Mouse (Mus musculus): Measurements from ENCODE around the gene Gm6408. TPM values are rescaled to one million over a fixed set of nuclear protein-coding genes. Genes with fewer than 3 reads are reported as not detected.
"Not testable (repeated sequence)": the region's sequence is repeated elsewhere in the genome, so short reads cannot be mapped to it uniquely, and the experiment has no call there.

The Gm6408 gene
- polyA plus RNA-seq (2014; fragmentation: Nextera tagmentation; extraction: Ambion mirVana), result not detected in 2 replicates

DNA sequence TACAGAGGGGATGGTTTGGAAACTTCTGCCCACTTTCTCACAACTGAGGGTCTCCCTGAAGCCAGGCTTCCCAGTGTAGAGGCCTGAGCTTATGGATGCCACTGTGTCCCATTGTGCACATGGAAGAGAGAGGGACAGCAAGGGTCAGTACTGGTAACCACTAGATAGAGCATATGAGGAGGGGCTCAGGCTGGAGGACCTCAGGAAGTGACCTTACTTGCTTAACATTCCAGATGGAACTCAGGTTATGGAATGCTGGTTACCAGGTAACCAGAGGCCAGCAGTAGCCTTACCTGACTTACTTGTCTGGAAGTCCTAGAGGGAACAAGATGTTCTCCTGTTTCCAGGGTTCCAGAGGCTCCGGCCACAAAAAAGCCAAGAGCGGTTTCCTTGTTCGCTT is at the start of gene Gm6408:
Gene Gm6408 (plus strand): TSS at position 301 of the 400 bp plus-strand sequence.
- H3K27ac ChIP-seq (replicated peaks; ENCODE audit: low read depth, low read length); H3K27me3 ChIP-seq (ENCODE audit: control insufficient read depth, insufficient read depth, low read length); ATAC-seq (ENCODE audit: insufficient number of reproducible peaks, low FRiP score, low TSS enrichment, low read depth); H3K36me3 ChIP-seq (ENCODE audit: control insufficient read depth, insufficient read depth, low read length); H3K9ac ChIP-seq (ENCODE audit: low read length); H3K4me2 ChIP-seq (ENCODE audit: low read depth, severe bottlenecking); H3K4me1 ChIP-seq (ENCODE audit: control insufficient read depth, insufficient read depth, low read length); DNase-seq (ENCODE audit: low spot score); H3K9me3 ChIP-seq (ENCODE audit: control insufficient read depth, low read length); H3K4me3 ChIP-seq (ENCODE audit: low read depth, low read length): not testable (repeated sequence)
- WGBS, result 94% methylated on average over 2 of the region's 3 CpGs

- DNase-seq (ENCODE audit: low spot score) (no peak), ATAC-seq (ENCODE audit: insufficient number of reproducible peaks, low FRiP score, low TSS enrichment, low read depth) (no peak)
- no peaks in the 10 kb centered on the region for H3K36me3 ChIP-seq (ENCODE audit: control insufficient read depth, insufficient read depth, low read length)
- no peaks in the 10 kb centered on the region for H3K4me1 ChIP-seq (ENCODE audit: control insufficient read depth, insufficient read depth, low read length)
- H3K9ac ChIP-seq (ENCODE audit: low read length), result no peak overlapping the region
- H3K27ac ChIP-seq (replicated peaks; ENCODE audit: low read depth, low read length), result no peak overlapping the region
- WGBS, result 94% methylated on average over 6 of the region's 6 CpGs
- H3K4me2 ChIP-seq (ENCODE audit: low read depth, severe bottlenecking), result no peak overlapping the region
- H3K4me3 ChIP-seq (ENCODE audit: low read depth, low read length), result no peak overlapping the region
- no peaks in the 10 kb centered on the region for H3K27me3 ChIP-seq (ENCODE audit: control insufficient read depth, insufficient read depth, low read length)
- H3K9me3 ChIP-seq (ENCODE audit: control insufficient read depth, low read length), result no peaks in the 10 kb centered on the region
These were observed 49.3 kb upstream of the Gm6408 start for GRCm38 (mm10) chr5:146432476-146432875.

DNA sequence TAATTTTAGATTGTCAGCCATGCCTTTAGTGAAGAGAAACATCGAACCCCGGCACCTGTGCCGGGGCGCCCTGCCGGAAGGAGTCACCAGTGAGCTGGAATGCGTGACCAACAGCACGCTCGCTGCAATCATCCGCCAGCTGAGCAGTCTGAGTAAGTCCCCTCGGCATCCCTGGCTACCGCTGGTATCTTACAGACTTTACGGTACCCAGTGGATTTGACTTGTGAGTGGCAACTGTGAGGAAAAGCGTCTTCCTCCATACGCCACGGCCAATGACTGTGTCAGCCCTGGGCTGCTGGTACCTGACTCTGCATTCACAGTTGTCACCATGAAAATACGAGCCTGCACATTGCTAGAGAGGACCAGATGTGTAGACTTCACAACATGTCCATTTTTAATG is 46.4 kb upstream of the Gm6408 start:
- no peak overlapping the region for H3K4me3 ChIP-seq (ENCODE audit: low read depth, low read length)
- no peaks in the 10 kb centered on the region for H3K27me3 ChIP-seq (ENCODE audit: control insufficient read depth, insufficient read depth, low read length)
- no peak overlapping the region for H3K4me2 ChIP-seq (ENCODE audit: low read depth, severe bottlenecking)
- no peaks in the 10 kb centered on the region; the same call in 1 of the 2 replicates for H3K36me3 ChIP-seq (ENCODE audit: control insufficient read depth, insufficient read depth, low read length)
- no peak overlapping the region for H3K9ac ChIP-seq (ENCODE audit: low read length)
- H3K4me1 ChIP-seq (ENCODE audit: control insufficient read depth, insufficient read depth, low read length), result no peaks in the 10 kb centered on the region
- 93% methylated on average over 16 of the region's 16 CpGs for WGBS
- ATAC-seq (ENCODE audit: insufficient number of reproducible peaks, low FRiP score, low TSS enrichment, low read depth), result 0 out of 2 replicates have a peak, but pooled peaks have one; percentile 21
- no peak overlapping the region for H3K27ac ChIP-seq (replicated peaks; ENCODE audit: low read depth, low read length)
- H3K9me3 ChIP-seq (ENCODE audit: control insufficient read depth, low read length), result no peaks in the 10 kb centered on the region
- no peak for DNase-seq (ENCODE audit: low spot score)

DNA sequence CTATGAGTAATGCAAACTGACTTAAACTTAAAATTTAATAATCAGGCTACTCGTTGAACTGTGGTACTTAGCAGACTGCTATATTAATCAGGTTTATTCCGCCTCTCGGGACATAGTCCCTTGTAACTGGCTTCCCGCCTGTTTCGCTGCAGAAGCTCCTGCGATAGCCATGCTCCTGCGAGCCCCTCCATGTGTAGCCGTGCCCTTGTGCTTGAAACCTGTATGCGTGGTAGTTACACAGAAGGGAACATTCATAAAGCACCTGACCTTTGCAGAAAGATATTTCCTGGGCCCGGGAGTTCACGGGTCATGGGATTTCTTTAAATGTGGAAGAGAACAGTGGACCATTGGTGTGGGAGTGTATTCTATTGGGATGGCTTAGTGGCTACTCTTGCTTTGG is 45.0 kb upstream of the Gm6408 start:
- Histone ChIP-seq H3K4me2 (ENCODE audit: low read depth, severe bottlenecking) (no peak overlapping the region), H3K9ac (ENCODE audit: low read length) (no peak overlapping the region), H3K36me3 (ENCODE audit: control insufficient read depth, insufficient read depth, low read length) (no peaks in the 10 kb centered on the region; the same call in 1 of the 2 replicates), H3K27ac (replicated peaks; ENCODE audit: low read depth, low read length) (no peak overlapping the region), H3K4me3 (ENCODE audit: low read depth, low read length) (no peak overlapping the region), H3K9me3 (ENCODE audit: control insufficient read depth, low read length) (no peaks in the 10 kb centered on the region), H3K27me3 (ENCODE audit: control insufficient read depth, insufficient read depth, low read length) (no peaks in the 10 kb centered on the region), H3K4me1 (ENCODE audit: control insufficient read depth, insufficient read depth, low read length) (no peaks in the 10 kb centered on the region)
- WGBS, result 95% methylated on average over 11 of the region's 11 CpGs
- ATAC-seq (ENCODE audit: insufficient number of reproducible peaks, low FRiP score, low TSS enrichment, low read depth) (no peak), DNase-seq (ENCODE audit: low spot score) (no peak)

DNA sequence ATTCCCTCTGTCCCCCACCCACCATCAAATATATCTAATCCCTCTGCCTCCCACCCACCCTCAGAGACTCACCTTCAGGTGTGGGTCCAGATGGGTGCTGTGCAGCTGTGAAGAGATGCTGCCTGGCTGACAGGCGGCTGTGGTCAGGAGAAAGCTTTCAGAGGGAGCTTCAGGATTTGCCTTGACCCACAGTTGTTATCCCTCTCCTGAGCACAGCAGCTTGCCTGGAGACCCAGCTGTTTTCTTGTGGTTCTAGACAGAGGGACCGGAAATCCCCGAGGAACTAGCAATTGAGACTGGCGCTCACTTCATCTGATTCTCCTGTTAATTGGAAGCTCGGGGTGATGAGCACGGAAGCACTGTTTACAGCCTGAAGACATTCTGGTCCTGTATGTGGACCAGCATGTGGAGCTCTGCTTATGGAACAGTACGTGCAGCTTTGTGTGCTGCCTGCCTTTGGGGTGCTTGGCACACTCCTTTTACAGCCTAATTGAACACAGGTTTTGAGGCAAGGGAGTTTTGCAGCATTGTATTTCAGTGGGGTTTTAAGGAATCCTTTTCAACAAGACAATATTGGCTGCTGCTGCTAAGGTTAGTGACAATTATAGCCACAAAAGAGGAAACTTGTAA is 42.5 kb upstream of the Gm6408 start:
- DNase-seq (ENCODE audit: low spot score) (no peak), ATAC-seq (ENCODE audit: insufficient number of reproducible peaks, low FRiP score, low TSS enrichment, low read depth) (no peak)
- 92% methylated on average over 7 of the region's 7 CpGs for WGBS
- Histone ChIP-seq H3K4me1 (ENCODE audit: control insufficient read depth, insufficient read depth, low read length) (no peaks in the 10 kb centered on the region), H3K9me3 (ENCODE audit: control insufficient read depth, low read length) (no peaks in the 10 kb centered on the region), H3K27ac (replicated peaks; ENCODE audit: low read depth, low read length) (no peak overlapping the region), H3K4me3 (ENCODE audit: low read depth, low read length) (no peak overlapping the region), H3K27me3 (ENCODE audit: control insufficient read depth, insufficient read depth, low read length) (no peaks in the 10 kb centered on the region), H3K9ac (ENCODE audit: low read length) (no peak overlapping the region), H3K36me3 (ENCODE audit: control insufficient read depth, insufficient read depth, low read length) (no peaks in the 10 kb centered on the region; the same call in 1 of the 2 replicates), H3K4me2 (ENCODE audit: low read depth, severe bottlenecking) (no peak overlapping the region)

DNA sequence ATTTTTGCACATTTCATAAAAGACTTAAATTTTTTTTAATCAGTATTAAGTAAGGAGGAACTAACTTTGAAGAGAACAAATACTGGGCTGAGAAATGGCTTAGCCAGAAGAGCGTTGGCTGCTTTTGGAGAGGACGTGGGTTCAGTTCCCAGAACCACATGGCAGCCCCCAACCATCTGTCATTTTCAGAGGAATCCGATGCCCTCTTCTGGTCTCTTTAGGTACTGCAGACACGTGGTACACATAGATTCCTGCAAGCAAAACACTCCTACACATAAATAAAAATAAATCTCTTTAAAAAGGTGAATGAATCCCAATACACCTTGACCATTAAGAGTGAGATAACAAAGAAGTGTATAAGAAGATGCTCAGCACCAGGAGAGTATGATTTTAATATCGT is 41.5 kb upstream of the Gm6408 start:
- Histone ChIP-seq H3K4me2 (ENCODE audit: low read depth, severe bottlenecking) (no peak overlapping the region), H3K9ac (ENCODE audit: low read length) (no peak overlapping the region), H3K9me3 (ENCODE audit: control insufficient read depth, low read length) (no peaks in the 10 kb centered on the region), H3K27me3 (ENCODE audit: control insufficient read depth, insufficient read depth, low read length) (no peaks in the 10 kb centered on the region), H3K27ac (replicated peaks; ENCODE audit: low read depth, low read length) (no peak overlapping the region), H3K4me3 (ENCODE audit: low read depth, low read length) (no peak overlapping the region), H3K4me1 (ENCODE audit: control insufficient read depth, insufficient read depth, low read length) (no peaks in the 10 kb centered on the region), H3K36me3 (ENCODE audit: control insufficient read depth, insufficient read depth, low read length) (no peaks in the 10 kb centered on the region; the same call in 1 of the 2 replicates)
- ATAC-seq (ENCODE audit: insufficient number of reproducible peaks, low FRiP score, low TSS enrichment, low read depth) (no peak), DNase-seq (ENCODE audit: low spot score) (no peak)
- WGBS, result 93% methylated on average over 5 of the region's 5 CpGs

DNA sequence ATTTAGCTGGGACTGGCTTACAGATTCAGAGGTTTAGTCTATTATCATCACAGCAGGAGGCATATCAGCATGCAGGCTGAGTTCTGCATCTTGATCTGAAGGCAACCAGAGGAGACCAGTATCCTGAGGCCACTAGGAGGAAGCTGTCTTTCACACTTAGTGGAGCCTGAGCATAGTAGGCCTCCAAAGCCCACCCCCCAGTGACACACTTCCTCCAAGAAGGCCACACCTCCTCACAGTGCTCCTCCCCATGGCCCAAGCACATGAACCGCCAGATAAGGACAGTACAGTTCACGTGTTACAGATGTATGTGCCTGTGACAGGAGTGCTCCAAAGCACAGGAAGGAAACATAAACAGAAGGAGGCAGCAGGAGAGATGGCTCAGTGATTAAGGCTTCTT is 39.0 kb upstream of the Gm6408 start:
- Histone ChIP-seq H3K4me2 (ENCODE audit: low read depth, severe bottlenecking) (no peak overlapping the region), H3K4me1 (ENCODE audit: control insufficient read depth, insufficient read depth, low read length) (no peaks in the 10 kb centered on the region), H3K4me3 (ENCODE audit: low read depth, low read length) (no peak overlapping the region), H3K9me3 (ENCODE audit: control insufficient read depth, low read length) (no peaks in the 10 kb centered on the region), H3K36me3 (ENCODE audit: control insufficient read depth, insufficient read depth, low read length) (no peaks in the 10 kb centered on the region; the same call in 1 of the 2 replicates), H3K9ac (ENCODE audit: low read length) (no peak overlapping the region), H3K27me3 (ENCODE audit: control insufficient read depth, insufficient read depth, low read length) (no peaks in the 10 kb centered on the region), H3K27ac (replicated peaks; ENCODE audit: low read depth, low read length) (no peak overlapping the region)
- ATAC-seq (ENCODE audit: insufficient number of reproducible peaks, low FRiP score, low TSS enrichment, low read depth) (no peak), DNase-seq (ENCODE audit: low spot score) (no peak)
- WGBS, result 85% methylated on average over 2 of the region's 2 CpGs

DNA sequence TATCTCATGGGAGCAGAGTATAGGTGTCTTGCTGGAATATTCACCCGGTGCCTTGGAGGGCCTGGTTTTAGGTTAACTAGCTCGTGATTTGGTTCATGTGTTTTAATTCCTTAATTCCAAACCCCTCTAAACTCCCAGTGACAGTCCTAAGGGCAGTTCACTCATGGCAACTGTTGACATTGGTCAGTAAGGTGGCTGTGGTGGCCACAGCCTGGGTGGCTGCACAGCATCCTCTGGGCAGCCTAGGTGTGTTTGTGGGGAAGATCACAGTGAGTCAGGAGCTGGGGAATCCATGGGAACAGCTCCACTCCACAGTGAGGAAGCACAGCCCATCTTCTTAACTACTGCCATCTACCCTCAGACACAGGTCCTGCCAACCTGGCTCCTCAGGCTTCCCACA is 35.1 kb upstream of the Gm6408 start:
- Histone ChIP-seq H3K9ac (ENCODE audit: low read length) (no peak overlapping the region), H3K4me2 (ENCODE audit: low read depth, severe bottlenecking) (no peak overlapping the region), H3K27ac (replicated peaks; ENCODE audit: low read depth, low read length) (no peak overlapping the region), H3K36me3 (ENCODE audit: control insufficient read depth, insufficient read depth, low read length) (no peaks in the 10 kb centered on the region), H3K4me1 (ENCODE audit: control insufficient read depth, insufficient read depth, low read length) (no peaks in the 10 kb centered on the region), H3K4me3 (ENCODE audit: low read depth, low read length) (no peak overlapping the region), H3K27me3 (ENCODE audit: control insufficient read depth, insufficient read depth, low read length) (no peaks in the 10 kb centered on the region), H3K9me3 (ENCODE audit: control insufficient read depth, low read length) (no peaks in the 10 kb centered on the region)
- DNase-seq (ENCODE audit: low spot score) (no peak), ATAC-seq (ENCODE audit: insufficient number of reproducible peaks, low FRiP score, low TSS enrichment, low read depth) (no peak)
- 84% methylated on average over 2 of the region's 2 CpGs for WGBS
